Mouse (Mus musculus) limb, embryonic 14.5 days (tissue): ENCODE measurements around the gene Brd7. TPM values are rescaled to one million over a fixed set of nuclear protein-coding genes. Genes with fewer than 3 reads are reported as not detected.

Experiments
- ATAC-seq: fragments of 200-750 bp; cut with Nextera tagmentation; 2 replicates; pipeline ENCODE4 v1.8.0; 2017; ENCODE audit warnings: low read depth, moderate number of reproducible peaks, moderate TSS enrichment; ENCODE audit not compliant: low FRiP score
- DNase-seq: peaks from one replicate; pipeline ENCODE4 v3.0.0-alpha.2; 2015; ENCODE audit warnings: low spot score
- H3K27ac ChIP-seq: fragments of 300-500 bp; sonication (generic); replicated peaks from 2 replicates; pipeline ENCODE4 v1.5.1; 2014; ENCODE audit warnings: low read depth, mild to moderate bottlenecking, low read length, moderate library complexity, mixed read lengths
- H3K27me3 ChIP-seq: fragments of 300-500 bp; sonication (generic); 2 replicates; pipeline ENCODE4 v1.6.1; 2014; ENCODE audit warnings: low read length, mixed read lengths; ENCODE audit not compliant: control insufficient read depth, insufficient read depth
- H3K36me3 ChIP-seq: fragments of 300-500 bp; sonication (generic); 2 replicates; pipeline ENCODE4 v1.6.1; 2014; ENCODE audit warnings: mild to moderate bottlenecking, low read length, moderate library complexity, mixed read lengths; ENCODE audit not compliant: control insufficient read depth, insufficient read depth
- H3K4me1 ChIP-seq: fragments of 300-500 bp; sonication (generic); 2 replicates; pipeline ENCODE4 v1.6.1; 2014; ENCODE audit warnings: antibody characterized with exemption, low read length, mixed read lengths; ENCODE audit not compliant: control insufficient read depth, insufficient read depth
- H3K4me2 ChIP-seq: fragments of 300-500 bp; sonication (generic); replicated peaks from 2 replicates; pipeline ENCODE4 v1.6.1; 2014; ENCODE audit warnings: low read depth, mild to moderate bottlenecking, low read length, moderate library complexity; ENCODE audit not compliant: severe bottlenecking
- H3K4me3 ChIP-seq: fragments of 300-500 bp; sonication (generic); replicated peaks from 2 replicates; pipeline ENCODE4 v1.5.1; 2014; ENCODE audit warnings: low read length
- H3K9ac ChIP-seq: fragments of 300-500 bp; sonication (generic); 2 replicates; pipeline ENCODE4 v1.6.1; 2014; ENCODE audit warnings: mild to moderate bottlenecking, low read depth, low read length, moderate library complexity; ENCODE audit not compliant: severe bottlenecking
- H3K9me3 ChIP-seq: fragments of 300-500 bp; sonication (generic); 2 replicates; pipeline ENCODE4 v1.6.1; 2016; ENCODE audit warnings: low read length; ENCODE audit not compliant: control insufficient read depth
- POLR2A ChIP-seq: fragments of 200-500 bp; IDR thresholded peaks from 2 replicates; pipeline ENCODE4 v1.8.0; 2012; ENCODE audit warnings: inconsistent platforms, mild to moderate bottlenecking, moderate library complexity, borderline replicate concordance; ENCODE audit not compliant: insufficient read depth, insufficient read length; ENCODE audit errors: extremely low read depth
- WGBS: fragments of 180-500 bp; shearing (Covaris S2); extraction: QIAGEN DNeasy Blood & Tissue Kit; methylation state at CpG from one replicate; pipeline ENCODE4 v1.1.7; 2014; 5-methylcytosine and 5-hydroxymethylcytosine counted together
- polyA plus RNA-seq, 2 experiments: library from polyadenylated mRNA; depleted of rRNA in 1 of 2; stranded (reverse) in 1 of 2; unstranded in 1 of 2; fragments of >200 nt; fragmentation: Nextera tagmentation in 1 of 2; extraction: Ambion mirVana in 1 of 2; gene quantifications; 2 replicates each; pipeline versions ENCODE4 v1.2.1 to v1.2.3; 2012 to 2014

The Brd7 gene
- polyA plus RNA-seq, 2 experiments, result 73.6 to 77.7 TPM

DNA sequence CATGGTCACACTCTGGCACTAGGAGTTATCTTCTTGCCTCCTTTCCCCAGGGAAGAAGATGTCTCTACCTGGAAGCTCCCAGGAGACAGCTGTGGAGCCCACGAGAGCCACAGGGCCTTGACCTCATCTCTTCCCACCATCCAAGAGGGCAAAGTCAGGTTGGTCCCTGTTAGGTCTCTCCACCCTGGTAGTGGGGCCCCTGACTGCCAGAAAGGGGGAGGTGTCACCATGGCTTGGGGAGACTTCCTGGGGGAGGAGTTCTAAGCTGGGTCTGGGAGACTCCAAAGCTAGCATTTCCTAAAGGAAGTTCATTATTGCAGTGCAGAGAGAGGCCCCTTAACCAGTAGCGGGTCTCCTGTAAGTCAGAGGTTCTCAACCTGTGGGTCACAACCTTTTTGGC lies 67.0 kb downstream of the Brd7 start:
- H3K27ac ChIP-seq, result no peak overlapping the region
- WGBS, result 90% methylated on average over 2 of the region's 2 CpGs

DNA sequence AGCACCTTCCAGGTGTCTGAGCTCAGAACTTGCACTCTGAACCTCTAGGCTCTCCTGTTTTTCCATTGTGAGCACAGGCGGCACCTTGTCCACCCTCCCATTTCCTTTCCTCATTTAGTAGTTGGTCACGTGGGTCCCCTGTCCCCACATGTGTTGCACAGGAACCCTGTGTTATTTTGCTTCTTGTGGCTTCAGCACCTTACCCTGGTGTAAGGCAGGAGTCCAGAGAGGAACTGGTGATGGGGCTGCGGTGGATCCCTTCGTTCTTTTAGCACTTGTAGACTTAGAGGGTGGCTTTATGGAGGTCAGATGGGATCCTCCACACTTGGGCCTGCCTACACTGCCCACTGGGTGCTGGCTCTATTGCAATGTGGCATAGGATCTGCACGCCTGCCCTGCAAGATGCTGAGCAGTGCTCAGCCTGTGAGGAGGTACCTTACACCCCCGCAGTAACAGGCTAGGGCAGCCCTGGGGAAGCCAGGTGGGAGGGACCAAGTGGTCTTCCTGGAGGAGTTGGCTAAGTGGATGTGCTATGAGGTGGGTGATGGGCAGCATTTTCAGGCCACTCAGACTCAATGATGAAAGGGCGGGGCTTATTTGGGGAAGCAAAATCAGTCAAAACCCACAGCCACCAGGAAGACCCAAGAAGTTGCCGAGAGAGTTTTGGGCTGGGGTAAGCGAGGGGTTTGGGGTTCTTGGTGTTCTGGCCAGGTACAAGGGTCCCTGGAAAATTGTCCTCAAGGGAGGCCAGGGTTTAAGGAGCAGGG lies 68.2 kb downstream of the Brd7 start:
- Histone ChIP-seq H3K4me2 (no peak overlapping the region), H3K9ac (no peak overlapping the region), H3K4me3 (no peak overlapping the region), H3K27me3 (no peaks in the 10 kb centered on the region), H3K27ac (no peak overlapping the region), H3K36me3 (no peaks in the 10 kb centered on the region), H3K9me3 (no peaks in the 10 kb centered on the region), H3K4me1 (peaks cover 4% of the 10 kb centered on the region; the same call in 1 of the 2 replicates)
- TF ChIP-seq POLR2A, result no peak
- ATAC-seq (no peak), DNase-seq (no peak)
- 82% methylated on average over 9 of the region's 9 CpGs for WGBS

More for the DNA sequence above, 67.0 kb downstream of the Brd7 start:
- Histone ChIP-seq H3K36me3 (no peaks in the 10 kb centered on the region), H3K9ac (no peak overlapping the region; the same call in 1 of the 2 replicates), H3K9me3 (no peaks in the 10 kb centered on the region), H3K4me2 (no peak overlapping the region), H3K27me3 (no peaks in the 10 kb centered on the region), H3K4me3 (no peak overlapping the region), H3K4me1 (no peaks in the 10 kb centered on the region; the same call in 1 of the 2 replicates)
- no peak for ATAC-seq
- DNase-seq, result no peak
- no peak for TF ChIP-seq POLR2A

DNA sequence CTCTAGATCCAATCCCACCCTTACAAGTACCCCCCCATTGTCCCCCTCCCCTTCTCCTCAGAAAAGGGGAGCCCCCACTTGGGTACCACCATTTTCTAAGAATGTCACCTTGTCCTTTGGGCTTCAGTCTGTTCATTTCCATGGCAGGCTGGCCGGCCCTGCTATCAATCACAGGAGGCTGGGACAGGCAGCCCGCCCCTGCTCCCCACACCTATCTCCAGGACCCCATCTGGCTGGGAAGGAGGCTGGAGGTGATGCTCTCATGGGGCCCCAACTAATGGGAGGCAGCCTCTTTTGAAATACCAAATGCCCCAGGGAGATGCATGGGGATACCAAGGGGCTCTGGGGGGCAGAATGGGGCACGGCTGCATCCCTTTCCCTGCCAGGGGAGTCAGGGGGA lies 69.1 kb downstream of the Brd7 start:
- no peak for ATAC-seq
- 87% methylated on average over 3 of the region's 3 CpGs for WGBS
- no peak for TF ChIP-seq POLR2A

DNA sequence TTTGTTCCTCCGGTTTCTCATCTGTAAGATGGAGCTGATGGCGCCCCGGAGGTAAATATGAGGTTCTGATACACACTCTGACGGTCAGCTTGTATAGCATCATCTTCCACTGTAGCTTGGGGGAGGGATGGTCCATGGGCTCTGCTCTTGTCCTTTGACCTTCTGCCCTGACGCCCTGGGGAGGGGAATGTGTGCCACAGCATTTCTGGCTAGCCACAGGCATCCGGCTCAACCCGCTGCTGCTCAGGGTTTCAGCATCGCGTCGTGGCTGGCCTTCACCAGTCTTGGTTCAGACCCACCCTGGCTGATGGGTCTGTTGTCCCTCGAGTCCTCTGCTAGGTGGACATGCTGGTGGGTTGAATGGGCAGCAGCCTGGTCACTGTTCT lies 70.7 kb downstream of the Brd7 start:
- Histone ChIP-seq H3K9ac (no peak overlapping the region), H3K4me3 (no peak overlapping the region), H3K27ac (no peak overlapping the region), H3K36me3 (no peaks in the 10 kb centered on the region), H3K27me3 (no peaks in the 10 kb centered on the region), H3K4me1 (peaks cover 15% of the 10 kb centered on the region), H3K4me2 (no peak overlapping the region), H3K9me3 (no peaks in the 10 kb centered on the region)
- no peak for ATAC-seq
- WGBS, result 86% methylated on average over 11 of the region's 11 CpGs
- no peak for DNase-seq
- no peak for TF ChIP-seq POLR2A

More for the DNA sequence above, 69.1 kb downstream of the Brd7 start:
- no peaks in the 10 kb centered on the region for H3K9me3 ChIP-seq
- H3K4me2 ChIP-seq, result no peak overlapping the region
- H3K9ac ChIP-seq, result no peak overlapping the region
- no peaks in the 10 kb centered on the region for H3K27me3 ChIP-seq
- H3K36me3 ChIP-seq, result no peaks in the 10 kb centered on the region
- DNase-seq, result no peak
- no peak overlapping the region for H3K27ac ChIP-seq
- peaks cover 12% of the 10 kb centered on the region for H3K4me1 ChIP-seq
- no peak overlapping the region for H3K4me3 ChIP-seq

DNA sequence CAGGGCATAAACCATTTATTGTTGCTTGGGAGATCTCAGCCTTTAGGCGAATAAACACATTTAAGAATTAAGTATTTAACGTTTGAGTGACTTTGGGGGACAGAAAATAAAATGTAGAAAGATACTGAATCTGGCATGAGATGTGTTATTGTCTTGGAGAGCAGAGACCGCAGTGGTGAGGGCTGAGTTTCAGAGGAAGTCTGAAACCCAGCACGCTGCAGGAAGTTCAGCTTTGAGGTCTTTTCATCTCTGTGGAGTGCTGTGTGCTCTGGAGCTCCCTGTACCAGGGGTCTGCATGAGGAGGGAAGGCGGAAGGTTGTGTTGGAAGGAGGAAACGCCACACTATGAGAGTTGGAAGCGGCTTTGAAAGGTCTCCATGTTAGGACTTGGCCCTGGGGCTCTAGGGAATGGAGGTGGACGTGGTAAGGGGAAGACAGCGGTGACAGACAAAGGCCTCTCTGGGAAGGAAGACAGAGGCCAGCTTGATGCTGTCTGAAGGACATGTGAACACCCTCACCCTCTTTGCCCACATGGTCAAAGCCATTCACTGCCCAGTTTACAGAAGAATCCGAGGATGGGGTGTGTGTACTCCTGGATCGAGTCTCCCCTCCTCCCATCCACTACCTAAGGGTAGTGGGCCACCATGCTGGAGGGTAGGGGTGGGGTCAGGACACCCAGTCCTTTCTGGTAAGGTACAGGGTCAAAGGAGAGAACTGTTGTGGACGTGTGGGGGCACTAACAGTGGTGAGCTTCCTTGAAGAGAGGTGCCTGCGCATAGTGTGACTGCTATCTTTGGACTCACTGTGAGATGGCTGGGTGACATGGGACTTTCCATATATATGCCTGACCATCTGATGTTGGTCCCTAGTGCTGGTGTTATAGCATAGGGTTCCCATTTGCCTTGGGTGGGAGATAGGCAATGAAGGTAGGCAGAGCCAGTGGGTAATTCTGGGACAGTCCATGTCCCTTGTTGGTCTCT lies 71.4 kb downstream of the Brd7 start:
- Histone ChIP-seq H3K9ac (no peak overlapping the region), H3K36me3 (no peaks in the 10 kb centered on the region), H3K27me3 (no peaks in the 10 kb centered on the region), H3K27ac (no peak overlapping the region), H3K9me3 (no peaks in the 10 kb centered on the region), H3K4me3 (no peak overlapping the region), H3K4me1 (peaks cover 15% of the 10 kb centered on the region), H3K4me2 (no peak overlapping the region)
- WGBS, result 76% methylated on average over 13 of the region's 13 CpGs
- DNase-seq (no peak), ATAC-seq (no peak)
- no peak for TF ChIP-seq POLR2A
